Mouse (Mus musculus): ENCODE measurements at regions not wholly inside any gene's neighbourhood (a gene's known extent, or its start where the extent isn't known, plus 50 kb on each side); places are given as distances from the start of the nearest gene placed in this dataset.
"Not testable (repeated sequence)": the region's sequence is repeated elsewhere in the genome, so short reads cannot be mapped to it uniquely, and the experiment has no call there.

GRCm38 (mm10) chr10:6598586-6598985, 159.7 kb upstream of the Oprm1 start:
- DNase-seq, result not testable (repeated sequence)

- no peak for DNase-seq
Measured at GRCm38 (mm10) chr10:6647576-6647975, 110.7 kb upstream of the Oprm1 start.

DNA sequence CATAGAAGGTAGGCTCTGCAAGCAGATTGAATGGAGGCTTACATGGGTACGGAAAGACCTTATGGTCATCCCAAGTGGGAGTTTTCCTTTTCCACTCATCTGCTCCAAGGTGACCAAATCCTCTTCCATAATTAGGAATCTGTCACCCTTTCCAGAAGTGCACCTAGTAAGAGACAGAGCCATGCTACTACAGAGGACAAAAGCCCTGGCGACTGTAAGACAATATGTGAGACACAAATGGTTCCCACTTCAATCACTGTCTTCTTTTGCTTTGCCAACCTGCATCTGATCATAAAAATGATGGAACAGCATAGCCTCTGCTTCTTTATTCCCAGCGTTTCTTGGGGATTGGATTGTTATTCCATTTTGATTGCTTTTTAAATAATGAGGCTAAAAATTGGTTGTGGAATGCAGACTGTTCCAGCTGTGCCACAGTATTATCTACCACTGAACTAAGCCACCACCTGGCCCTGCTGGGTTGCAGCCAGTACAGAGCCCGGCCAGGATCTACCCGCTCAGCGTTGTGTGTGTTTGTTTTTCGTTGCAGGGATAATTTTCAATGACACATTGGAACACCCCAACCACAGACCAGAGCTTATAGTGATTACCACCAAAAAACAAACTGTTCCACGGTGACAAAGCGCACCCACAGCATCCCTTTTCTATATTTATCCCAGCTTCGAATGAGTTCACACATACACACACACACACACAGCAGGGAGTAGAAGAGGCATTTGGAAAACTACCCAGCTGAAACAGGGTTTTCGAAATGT, 72.8 kb upstream of the Oprm1 start:
- DNase-seq, result no peak

DNA sequence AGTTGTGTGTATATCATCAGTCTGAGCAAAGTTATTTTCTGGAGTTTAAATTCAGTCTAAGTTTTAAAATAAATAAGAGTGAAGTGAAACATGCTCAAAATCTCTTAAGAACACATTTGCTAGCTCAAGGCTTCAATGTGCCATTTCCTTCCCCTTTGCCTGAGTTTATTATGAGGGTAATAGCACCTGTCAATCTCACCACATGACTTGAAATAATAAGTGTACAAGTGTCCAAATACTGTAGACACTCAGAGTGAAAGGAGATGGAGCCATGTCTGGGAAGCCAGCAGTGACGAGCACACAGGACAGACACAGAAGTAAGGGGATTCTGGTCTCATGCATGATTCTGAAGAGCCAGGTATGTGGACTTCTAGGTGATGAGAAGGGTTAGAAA, 72.2 kb upstream of the Oprm1 start:
- no peak for DNase-seq
